Mouse (Mus musculus) MEL (cell line): ENCODE data around the gene Hmbs. TPM values are rescaled to one million over a fixed set of nuclear protein-coding genes. Genes with fewer than 3 reads are reported as not detected.

Source experiments
- DNase-seq: peaks from one replicate; pipeline ENCODE4 v3.0.0; 2011; ENCODE audit warnings: low read depth, low spot score
- H3K27ac ChIP-seq: 2 replicates; pipeline ENCODE4 v1.5.1; 2012; ENCODE audit warnings: low read depth, mild to moderate bottlenecking, control low read depth, low read length, moderate library complexity; ENCODE audit not compliant: control insufficient read depth
- H3K27me3 ChIP-seq, 2 experiments: fragments of 150-350 bp in 1 of 2; sonication (generic) in 1 of 2; 2 replicates each; pipeline ENCODE4 v1.6.1; 2012; ENCODE audit warnings: low read length in 2 of 2, mild to moderate bottlenecking in 2 of 2, improper control_type of control experiment in 1 of 2, moderate library complexity in 1 of 2; ENCODE audit not compliant: insufficient read depth in 2 of 2, control insufficient read depth in 1 of 2
- H3K36me3 ChIP-seq, 2 experiments: 2 replicates each; pipeline ENCODE4 v1.6.1; 2012 to 2014; ENCODE audit warnings: low read length in 2 of 2, improper control_type of control experiment in 1 of 2, inconsistent platforms in 1 of 2, mild to moderate bottlenecking in 1 of 2; ENCODE audit not compliant: insufficient read depth in 2 of 2, control insufficient read depth in 1 of 2
- H3K4me1 ChIP-seq, 2 experiments: fragments of 150-350 bp in 1 of 2; sonication (generic) in 1 of 2; 2 replicates each; pipeline ENCODE4 v1.6.1; 2012; ENCODE audit warnings: low read length in 2 of 2, improper control_type of control experiment in 1 of 2, mild to moderate bottlenecking in 1 of 2; ENCODE audit not compliant: insufficient read depth in 2 of 2, control insufficient read depth in 1 of 2
- H3K4me3 ChIP-seq, 2 experiments: fragments of 150-350 bp in 1 of 2; sonication (generic) in 1 of 2; 2 replicates each; pipeline ENCODE4 v1.5.1; 2012; ENCODE audit warnings: low read depth in 2 of 2, low read length in 2 of 2, mild to moderate bottlenecking in 2 of 2, moderate library complexity in 2 of 2, control low read depth in 1 of 2, improper control_type of control experiment in 1 of 2; ENCODE audit not compliant: control insufficient read depth in 1 of 2, insufficient read depth in 1 of 2
- H3K79me2 ChIP-seq: 2 replicates; pipeline ENCODE4 v1.6.1; 2012; ENCODE audit warnings: mild to moderate bottlenecking, low read length, moderate library complexity; ENCODE audit not compliant: control insufficient read depth, poor library complexity, insufficient read depth
- H3K9ac ChIP-seq: 2 replicates; pipeline ENCODE4 v1.6.1; 2012; ENCODE audit warnings: low read depth, mild to moderate bottlenecking, control low read depth, low read length, moderate library complexity; ENCODE audit not compliant: control insufficient read depth, poor library complexity, severe bottlenecking
- H3K9me3 ChIP-seq: fragments of 150-350 bp; sonication (generic); replicated peaks from 2 replicates; pipeline ENCODE4 v1.6.1; 2012; ENCODE audit warnings: mild to moderate bottlenecking, low read length, improper control_type of control experiment, moderate library complexity; ENCODE audit not compliant: insufficient read depth
- CHD1 ChIP-seq: IDR thresholded peaks from 2 replicates; pipeline ENCODE4 v1.6.1; 2012; ENCODE audit warnings: low read depth, mild to moderate bottlenecking, inconsistent platforms, low read length, improper control_type of control experiment
- CHD2 ChIP-seq: IDR thresholded peaks from 2 replicates; pipeline ENCODE4 v1.6.1; 2011; ENCODE audit warnings: low read length, improper control_type of control experiment
- CTCF ChIP-seq, 3 experiments: IDR thresholded peaks in 2 of 3; conservative IDR thresholded peaks in 1 of 3; 2 replicates each; pipeline ENCODE4 v1.5.1; 2011 to 2012; ENCODE audit warnings: low read length in 3 of 3, low read depth in 2 of 3, mild to moderate bottlenecking in 2 of 3, improper control_type of control experiment in 1 of 3, inconsistent platforms in 1 of 3, mixed read lengths in 1 of 3, moderate library complexity in 1 of 3; ENCODE audit not compliant: control insufficient read depth in 1 of 3, insufficient read depth in 1 of 3, poor library complexity in 1 of 3, severe bottlenecking in 1 of 3
- ELF1 ChIP-seq: IDR thresholded peaks from 2 replicates; pipeline ENCODE4 v1.6.1; 2014; ENCODE audit warnings: low read depth, mild to moderate bottlenecking, inconsistent platforms, low read length, improper control_type of control experiment, moderate library complexity
- EP300 ChIP-seq, 2 experiments: IDR thresholded peaks; 2 replicates each; pipeline ENCODE4 v1.6.1; 2011; ENCODE audit warnings: improper control_type of control experiment in 2 of 2, low read length in 2 of 2, low read depth in 1 of 2, mild to moderate bottlenecking in 1 of 2
- ETS1 ChIP-seq: IDR thresholded peaks from 2 replicates; pipeline ENCODE4 v1.6.1; 2012; ENCODE audit warnings: low read depth, mild to moderate bottlenecking, inconsistent platforms, low read length, improper control_type of control experiment, moderate library complexity
- GATA1 ChIP-seq: IDR thresholded peaks from 2 replicates; pipeline ENCODE4 v1.6.1; 2011; ENCODE audit warnings: low read depth, low read length, improper control_type of control experiment
- HCFC1 ChIP-seq: IDR thresholded peaks from 2 replicates; pipeline ENCODE4 v1.6.1; 2012; ENCODE audit warnings: low read depth, mild to moderate bottlenecking, inconsistent platforms, low read length, improper control_type of control experiment, moderate library complexity
- KAT2A ChIP-seq: conservative IDR thresholded peaks from 2 replicates; pipeline ENCODE4 v1.6.1; 2012; ENCODE audit warnings: low read depth, low read length, improper control_type of control experiment, inconsistent platforms
- MAX ChIP-seq: IDR thresholded peaks from 2 replicates; pipeline ENCODE4 v1.6.1; 2011; ENCODE audit warnings: low read length, improper control_type of control experiment
- MAZ ChIP-seq: IDR thresholded peaks from 2 replicates; pipeline ENCODE4 v1.6.1; 2012; ENCODE audit warnings: low read depth, mild to moderate bottlenecking, inconsistent platforms, low read length, improper control_type of control experiment
- MEF2A ChIP-seq: IDR thresholded peaks from 2 replicates; pipeline ENCODE4 v1.6.1; 2014; ENCODE audit warnings: low read depth, mild to moderate bottlenecking, inconsistent platforms, low read length, improper control_type of control experiment; ENCODE audit not compliant: poor library complexity, insufficient replicate concordance, severe bottlenecking; ENCODE audit errors: extremely low read depth
- MXI1 ChIP-seq: IDR thresholded peaks from 2 replicates; pipeline ENCODE4 v1.6.1; 2011; ENCODE audit warnings: mild to moderate bottlenecking, low read depth, low read length, improper control_type of control experiment
- MYB ChIP-seq: IDR thresholded peaks from 2 replicates; pipeline ENCODE4 v1.6.1; 2011; ENCODE audit warnings: mild to moderate bottlenecking, low read depth, low read length, improper control_type of control experiment
- MYC ChIP-seq: IDR thresholded peaks from 2 replicates; pipeline ENCODE4 v1.6.1; 2011; ENCODE audit warnings: low read depth, mild to moderate bottlenecking, low read length, improper control_type of control experiment, moderate library complexity
- NELFE ChIP-seq: IDR thresholded peaks from 2 replicates; pipeline ENCODE4 v1.6.1; 2011; ENCODE audit warnings: low read depth, low read length, improper control_type of control experiment
- NRF1 ChIP-seq: IDR thresholded peaks from 2 replicates; pipeline ENCODE4 v1.6.1; 2014; ENCODE audit warnings: low read depth, mild to moderate bottlenecking, inconsistent platforms, low read length, improper control_type of control experiment, moderate library complexity; ENCODE audit not compliant: poor library complexity, insufficient read depth, severe bottlenecking
- POLR2A ChIP-seq, 2 experiments: IDR thresholded peaks; 2 replicates each; pipeline ENCODE4 v1.6.1; 2011 to 2012; ENCODE audit warnings: low read length in 2 of 2, mild to moderate bottlenecking in 2 of 2, control low read depth in 1 of 2, improper control_type of control experiment in 1 of 2, low read depth in 1 of 2, moderate library complexity in 1 of 2; ENCODE audit not compliant: control insufficient read depth in 1 of 2, insufficient read depth in 1 of 2, poor library complexity in 1 of 2
- POLR2AphosphoS2 ChIP-seq: IDR thresholded peaks from 2 replicates; pipeline ENCODE4 v1.6.1; 2011; ENCODE audit warnings: low read length, improper control_type of control experiment
- SIN3A ChIP-seq: IDR thresholded peaks from 2 replicates; pipeline ENCODE4 v1.6.1; 2012; ENCODE audit warnings: low read length, improper control_type of control experiment, inconsistent platforms
- SMC3 ChIP-seq: IDR thresholded peaks from 2 replicates; pipeline ENCODE4 v1.6.1; 2011; ENCODE audit warnings: low read depth, low read length, improper control_type of control experiment
- TAL1 ChIP-seq: IDR thresholded peaks from 2 replicates; pipeline ENCODE4 v1.6.1; 2012; ENCODE audit warnings: mild to moderate bottlenecking, inconsistent platforms, low read length, moderate library complexity, mixed read lengths
- TBP ChIP-seq: IDR thresholded peaks from 2 replicates; pipeline ENCODE4 v1.8.0; 2011; ENCODE audit warnings: low read depth, low read length, improper control_type of control experiment
- TCF12 ChIP-seq: IDR thresholded peaks from 2 replicates; pipeline ENCODE4 v1.6.1; 2014; ENCODE audit warnings: low read depth, mild to moderate bottlenecking, inconsistent platforms, low read length, improper control_type of control experiment, moderate library complexity
- UBTF ChIP-seq: IDR thresholded peaks from 2 replicates; pipeline ENCODE4 v1.6.1; 2012; ENCODE audit warnings: low read depth, mild to moderate bottlenecking, inconsistent platforms, low read length, improper control_type of control experiment, moderate library complexity, borderline replicate concordance; ENCODE audit not compliant: insufficient read depth
- USF1 ChIP-seq: IDR thresholded peaks from 2 replicates; pipeline ENCODE4 v1.6.1; 2014; ENCODE audit warnings: low read depth, mild to moderate bottlenecking, inconsistent platforms, low read length, improper control_type of control experiment, moderate library complexity
- ZC3H11A ChIP-seq: IDR thresholded peaks from 2 replicates; pipeline ENCODE4 v1.6.1; 2012; ENCODE audit warnings: low read depth, mild to moderate bottlenecking, inconsistent platforms, low read length, improper control_type of control experiment
- ZMIZ1 ChIP-seq: IDR thresholded peaks from 2 replicates; pipeline ENCODE4 v1.6.1; 2012; ENCODE audit warnings: low read depth, mild to moderate bottlenecking, inconsistent platforms, low read length, improper control_type of control experiment, moderate library complexity
- ZNF384 ChIP-seq: IDR thresholded peaks from 2 replicates; pipeline ENCODE4 v1.6.1; 2012; ENCODE audit warnings: low read depth, mild to moderate bottlenecking, inconsistent platforms, low read length, improper control_type of control experiment
- polyA plus RNA-seq, 2 experiments: library from polyadenylated mRNA; stranded (reverse) in 1 of 2; unstranded in 1 of 2; fragments of >175 nt in 1 of 2; fragments of >200 nt in 1 of 2; gene quantifications; 2 replicates each; pipeline versions ENCODE4 v1.2.1 to v1.2.4; 2012; ENCODE audit warnings: low replicate concordance in 2 of 2, low read depth in 1 of 2; ENCODE audit not compliant: insufficient read length in 2 of 2, insufficient read depth in 1 of 2, missing spikeins in 1 of 2
- total RNA-seq: library from RNA; depleted of rRNA; stranded (reverse); fragments of 300-350 nt; gene quantifications from 2 replicates; pipeline ENCODE4 v1.2.3, GENCODE M21; 2012

Gene Hmbs
- total and polyA plus RNA-seq, 3 experiments: 138 to 145 TPM; not detected in 1

DNA sequence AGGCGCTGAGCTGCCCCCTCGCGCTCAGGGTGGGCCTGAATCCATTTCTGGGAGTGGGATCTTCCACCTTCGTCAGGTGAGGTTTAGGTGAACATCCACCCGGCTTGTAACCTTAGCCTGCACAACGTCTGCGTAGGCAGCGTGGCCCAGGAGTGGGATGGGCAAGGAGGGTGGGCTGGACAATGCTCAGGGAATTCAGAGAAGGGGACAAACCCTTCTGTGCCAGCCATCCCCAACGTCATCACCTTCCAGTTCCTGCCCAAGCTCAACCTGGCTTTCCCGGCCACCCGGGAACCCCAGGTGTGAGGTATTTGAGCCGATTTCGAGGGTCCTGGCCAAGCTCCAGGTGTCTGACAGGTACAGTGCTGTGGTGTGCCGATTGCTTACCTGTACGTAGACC, 35.8 kb upstream of the Hmbs start:
- Histone ChIP-seq H3K79me2 (peaks cover 26% of the 10 kb centered on the region), H3K4me3 (peak overlapping the region; percentile 81 to 96), H3K4me1 (peaks cover 0 to 9% of the 10 kb centered on the region in 2 experiments; a peak in 3 of 4 replicates), H3K27me3 (no peaks in the 10 kb centered on the region), H3K36me3 (peaks cover 9 to 10% of the 10 kb centered on the region in 2 experiments), H3K9me3 (no peaks in the 10 kb centered on the region), H3K9ac (peak overlapping the region; percentile 94), H3K27ac (peak overlapping the region; percentile 58)
- no peak for DNase-seq
- TF ChIP-seq ZC3H11A (no peak), SIN3A (peak; percentile 8; the same call in 1 of the 2 replicates)

DNA sequence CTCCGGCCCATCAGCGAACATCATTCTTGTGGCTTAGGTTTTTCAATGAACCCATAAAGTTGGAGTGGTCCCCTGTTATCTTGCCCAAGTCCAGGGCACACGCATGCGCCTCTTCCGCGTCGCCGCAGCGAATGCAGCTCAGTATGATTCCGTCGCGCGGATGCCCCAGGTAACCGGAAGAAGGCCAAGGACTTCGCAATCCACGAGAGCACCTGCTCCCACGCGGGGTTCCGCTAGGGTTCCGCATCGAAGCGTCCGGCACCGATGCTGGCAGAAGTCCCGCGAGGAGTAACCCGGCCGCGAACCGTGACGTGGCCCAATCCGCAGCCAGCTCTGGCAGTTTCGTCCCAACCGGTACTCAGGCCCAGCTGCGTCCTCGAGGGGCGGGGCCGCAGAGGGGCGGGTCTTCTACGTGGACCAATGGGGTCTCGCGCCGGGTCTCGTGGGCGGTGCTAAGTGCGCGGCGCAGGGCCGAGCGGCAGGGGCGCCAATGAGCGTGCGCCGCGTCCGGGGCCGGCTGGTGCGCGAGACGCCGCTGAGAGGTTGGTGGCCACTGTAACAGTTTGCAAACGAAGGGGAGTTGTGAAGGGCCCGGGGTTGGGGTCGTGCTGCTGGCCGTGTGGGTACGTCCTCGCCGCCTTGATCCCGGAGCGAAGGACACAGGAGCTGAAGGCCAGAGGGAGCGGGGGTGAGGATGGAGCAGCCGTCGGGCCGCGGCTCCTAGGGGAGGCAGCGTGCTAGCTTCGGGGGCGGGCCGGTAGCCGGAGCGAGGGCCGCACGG, 35.2 kb upstream of the Hmbs start, which contains the start of gene Hyou1:
Gene Hyou1, plus strand, starts transcription at position 437 of the 781 bp plus-strand sequence.
- H3K9me3 ChIP-seq: no peaks in the 10 kb centered on the region
- peak; percentile 98 for DNase-seq
- H3K36me3 ChIP-seq: peaks cover 8 to 10% of the 10 kb centered on the region in 2 experiments
- H3K9ac ChIP-seq: peak within 1 kb of the TSS; percentile 94
- peak within 1 kb of the TSS; percentile 89 for H3K27ac ChIP-seq
- H3K27me3 ChIP-seq: no peaks in the 10 kb centered on the region
- TF ChIP-seq TCF12: peak; percentile 35; the same call in 1 of the 2 replicates
- TF ChIP-seq TAL1: no peak
- peak; percentile 65 for TF ChIP-seq USF1
- TF ChIP-seq MYC: peak; percentile 89
- TF ChIP-seq NRF1: peak; percentile 76
- peak; percentile 49; the same call in 1 of the 2 replicates for TF ChIP-seq KAT2A
- no peak for TF ChIP-seq UBTF
- peak; percentile 81 for TF ChIP-seq POLR2AphosphoS2
- peak; percentile 90 for TF ChIP-seq CHD2
- TF ChIP-seq MEF2A: no peak
- TF ChIP-seq ZNF384: no peak
- peak; percentile 89 for TF ChIP-seq NELFE
- TF ChIP-seq MAZ: no peak; the same call in 1 of the 2 replicates
- no peak for TF ChIP-seq MYB
- no peak for TF ChIP-seq SMC3
- TF ChIP-seq MAX: peak; percentile 94
- peak; percentile 22; the same call in 1 of the 2 replicates for TF ChIP-seq ETS1
- TF ChIP-seq TBP: peak; percentile 11; the same call in 1 of the 2 replicates
- TF ChIP-seq CHD1: no peak
- TF ChIP-seq POLR2A (IDR thresholded peaks at IDR 0.05; ENCODE audit: control insufficient read depth in 1 of 2, insufficient read depth in 1 of 2, low read depth in 1 of 2, low read length in 2 of 2, poor library complexity in 1 of 2): peak; percentile 67 to 94
- TF ChIP-seq CTCF (IDR thresholded peaks at IDR 0.05 in 2 of 3, conservative IDR thresholded peaks at IDR 0.05 in 1 of 3; ENCODE audit: control insufficient read depth in 1 of 3, insufficient read depth in 1 of 3, low read depth in 2 of 3, low read length in 3 of 3, poor library complexity in 1 of 3, severe bottlenecking in 1 of 3): 0 out of 6 replicates have a peak, but pooled peaks of 1 of the 3 experiments have one; percentile 10
- TF ChIP-seq ELF1: peak; percentile 84
- TF ChIP-seq SIN3A: peak; percentile 90
- peak in 1 of 2 experiments; percentile 26; a peak in 2 of 4 replicates for TF ChIP-seq EP300 (IDR thresholded peaks at IDR 0.05; ENCODE audit: low read depth in 1 of 2, low read length in 2 of 2)
- TF ChIP-seq ZMIZ1: 0 out of 2 replicates have a peak, but pooled peaks have one; percentile 19
- peak; percentile 78 for TF ChIP-seq MXI1
- no peak for TF ChIP-seq ZC3H11A
- peak; percentile 79 for TF ChIP-seq HCFC1
- TF ChIP-seq GATA1: peak; percentile 60; the same call in 1 of the 2 replicates
- peaks cover 26% of the 10 kb centered on the region for H3K79me2 ChIP-seq
- peak within 1 kb of the TSS; percentile 81 to 96 for H3K4me3 ChIP-seq
- H3K4me1 ChIP-seq: peaks cover 0 to 9% of the 10 kb centered on the region in 2 experiments; a peak in 3 of 4 replicates
